Mouse (Mus musculus): ENCODE measurements around the gene Nav2. TPM values are rescaled to one million over a fixed set of nuclear protein-coding genes. Genes with fewer than 3 reads are reported as not detected.

Gene Nav2
- polyA plus RNA-seq, 1 experiment = 46.2 TPM

DNA sequence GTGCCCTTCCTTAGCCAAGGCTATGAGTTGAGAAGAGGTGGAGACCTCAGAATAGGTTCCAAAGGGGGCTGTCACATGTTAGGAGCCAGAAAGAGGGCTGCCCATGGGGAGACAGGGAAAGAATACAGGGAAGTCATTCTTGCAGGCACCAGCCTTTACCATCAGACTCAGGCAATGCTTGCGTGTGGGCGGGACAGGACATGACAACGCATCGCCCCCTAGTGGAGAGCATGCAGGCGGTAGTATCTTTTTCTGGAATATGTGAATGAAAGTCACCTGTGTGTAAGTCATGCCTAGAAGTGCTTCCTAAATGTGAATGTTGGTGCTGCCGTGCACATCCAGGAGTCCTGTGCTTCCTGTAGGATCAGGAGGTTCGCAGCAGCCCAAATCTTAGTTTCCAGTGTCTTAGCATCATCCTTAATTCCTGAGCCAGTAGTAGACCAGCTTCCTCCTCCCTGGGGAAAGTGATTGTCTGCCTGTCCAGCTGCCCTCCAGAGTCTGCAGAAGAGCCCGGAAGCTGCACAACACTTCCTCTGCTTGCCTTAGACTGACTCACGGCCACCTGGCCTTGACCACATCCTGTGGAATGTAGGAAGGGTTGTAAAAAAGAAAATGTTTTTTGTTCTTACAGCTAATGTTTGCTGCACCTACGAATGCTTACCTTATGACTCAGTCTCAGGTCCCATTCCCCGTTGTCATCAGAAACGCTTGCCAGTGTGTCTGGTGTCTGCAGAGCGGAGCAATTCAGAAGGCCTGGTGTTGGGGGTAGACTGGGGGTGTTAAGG is 692.9 kb downstream of the Nav2 start:
- H3K36me3 ChIP-seq (ENCODE audit: control insufficient read depth, insufficient read depth, low read length) = no peaks in the 10 kb centered on the region
- TF ChIP-seq POLR2A (IDR thresholded peaks at IDR 0.05; ENCODE audit: control insufficient read depth, extremely low read depth, insufficient read depth, low read length, poor library complexity) (no peak), CTCF (IDR thresholded peaks at IDR 0.05; ENCODE audit: borderline replicate concordance, control insufficient read depth, extremely low read depth, insufficient read depth, low read length, poor library complexity) (peak; percentile 77; the same call in 1 of the 2 replicates)

DNA sequence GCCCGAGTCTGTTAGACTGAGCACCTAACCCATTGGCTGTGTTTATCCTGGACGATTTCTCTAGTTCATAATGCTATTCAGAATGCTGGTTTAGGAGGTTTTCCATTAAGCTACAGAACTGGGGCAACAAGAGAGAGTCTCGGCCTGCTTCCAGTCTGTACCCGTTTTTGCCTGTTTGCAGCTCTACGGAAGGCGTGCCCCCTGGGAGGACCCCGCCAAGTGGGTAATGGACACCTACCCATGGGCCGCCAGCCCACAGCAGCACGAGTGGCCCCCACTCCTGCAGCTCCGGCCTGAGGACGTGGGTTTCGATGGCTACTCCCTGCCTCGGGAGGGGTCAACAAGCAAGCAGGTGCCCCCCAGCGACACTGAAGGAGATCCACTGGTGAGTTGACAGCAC is 695.7 kb downstream of the Nav2 start:
- no peaks in the 10 kb centered on the region for H3K36me3 ChIP-seq (ENCODE audit: control insufficient read depth, insufficient read depth, low read length)

More for the DNA sequence above, 692.9 kb downstream of the Nav2 start:
- Histone ChIP-seq H3K4me1 (replicated peaks; ENCODE audit: control insufficient read depth, insufficient read depth, low read length) (peaks cover 24% of the 10 kb centered on the region), H3K4me3 (ENCODE audit: control insufficient read depth, insufficient read depth, low read length) (no peak overlapping the region), H3K27ac (ENCODE audit: control insufficient read depth, insufficient read depth, low read length) (peak overlapping the region; percentile 94), H3K27me3 (ENCODE audit: control insufficient read depth, insufficient read depth, low read length) (no peaks in the 10 kb centered on the region)
- peak; percentile 81 for DNase-seq
- WGBS = 3% methylated on average over 13 of the region's 13 CpGs

DNA sequence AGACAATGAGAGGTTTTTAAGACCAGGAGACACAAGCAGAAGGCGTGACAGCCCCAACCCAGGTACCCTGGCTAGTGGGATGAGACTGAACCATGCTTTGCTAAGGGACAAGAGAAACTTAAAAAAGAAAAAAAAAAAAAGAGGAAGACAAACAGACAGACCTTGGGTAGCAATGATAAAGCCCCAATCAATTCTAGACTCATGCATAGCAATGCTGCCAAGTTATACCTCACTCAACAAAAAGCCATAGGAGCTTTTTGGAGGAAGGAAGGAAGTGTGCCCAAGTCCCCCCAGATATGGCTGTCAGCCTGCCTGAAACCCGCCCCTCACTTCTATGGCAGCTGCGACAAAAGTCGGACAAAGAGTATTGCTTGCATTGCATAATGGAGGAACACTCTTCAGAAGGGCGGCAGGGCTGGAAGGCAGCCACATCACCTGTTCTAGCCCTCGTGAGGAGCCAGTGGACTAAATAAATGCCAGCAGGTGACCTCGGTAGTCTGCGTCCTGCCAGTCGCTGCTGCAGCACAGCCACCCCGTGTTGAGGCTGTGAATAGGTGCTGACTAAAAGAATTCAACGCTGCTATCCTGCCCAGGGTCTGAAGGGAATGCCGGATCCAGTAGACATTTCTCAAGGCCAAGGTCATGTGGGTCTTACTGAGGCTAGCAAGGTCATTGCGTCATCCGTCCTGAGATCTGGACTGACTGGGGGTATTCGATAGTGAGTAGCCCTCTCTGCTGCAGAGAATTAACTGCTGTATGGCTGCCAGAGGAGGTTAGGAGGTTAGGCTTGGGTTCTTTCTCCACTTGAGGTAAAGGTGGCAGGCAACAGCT is 696.7 kb downstream of the Nav2 start:
- 81% methylated on average over 15 of the region's 15 CpGs for WGBS
- Histone ChIP-seq H3K4me3 (ENCODE audit: control insufficient read depth, insufficient read depth, low read length) (no peak overlapping the region), H3K27me3 (ENCODE audit: control insufficient read depth, insufficient read depth, low read length) (no peaks in the 10 kb centered on the region), H3K36me3 (ENCODE audit: control insufficient read depth, insufficient read depth, low read length) (no peaks in the 10 kb centered on the region), H3K4me1 (replicated peaks; ENCODE audit: control insufficient read depth, insufficient read depth, low read length) (peaks cover 24% of the 10 kb centered on the region), H3K27ac (ENCODE audit: control insufficient read depth, insufficient read depth, low read length) (no peak overlapping the region)
- TF ChIP-seq CTCF (IDR thresholded peaks at IDR 0.05; ENCODE audit: borderline replicate concordance, control insufficient read depth, extremely low read depth, insufficient read depth, low read length, poor library complexity) (no peak), POLR2A (IDR thresholded peaks at IDR 0.05; ENCODE audit: control insufficient read depth, extremely low read depth, insufficient read depth, low read length, poor library complexity) (no peak)
- DNase-seq = no peak

More for the DNA sequence above, 695.7 kb downstream of the Nav2 start:
- Histone ChIP-seq H3K4me1 (replicated peaks; ENCODE audit: control insufficient read depth, insufficient read depth, low read length) (peaks cover 24% of the 10 kb centered on the region), H3K27ac (ENCODE audit: control insufficient read depth, insufficient read depth, low read length) (no peak overlapping the region), H3K4me3 (ENCODE audit: control insufficient read depth, insufficient read depth, low read length) (no peak overlapping the region), H3K27me3 (ENCODE audit: control insufficient read depth, insufficient read depth, low read length) (no peaks in the 10 kb centered on the region)
- no peak for TF ChIP-seq CTCF (IDR thresholded peaks at IDR 0.05; ENCODE audit: borderline replicate concordance, control insufficient read depth, extremely low read depth, insufficient read depth, low read length, poor library complexity)
- TF ChIP-seq POLR2A (IDR thresholded peaks at IDR 0.05; ENCODE audit: control insufficient read depth, extremely low read depth, insufficient read depth, low read length, poor library complexity) = no peak
- 97% methylated on average over 14 of the region's 14 CpGs for WGBS
- no peak for DNase-seq

DNA sequence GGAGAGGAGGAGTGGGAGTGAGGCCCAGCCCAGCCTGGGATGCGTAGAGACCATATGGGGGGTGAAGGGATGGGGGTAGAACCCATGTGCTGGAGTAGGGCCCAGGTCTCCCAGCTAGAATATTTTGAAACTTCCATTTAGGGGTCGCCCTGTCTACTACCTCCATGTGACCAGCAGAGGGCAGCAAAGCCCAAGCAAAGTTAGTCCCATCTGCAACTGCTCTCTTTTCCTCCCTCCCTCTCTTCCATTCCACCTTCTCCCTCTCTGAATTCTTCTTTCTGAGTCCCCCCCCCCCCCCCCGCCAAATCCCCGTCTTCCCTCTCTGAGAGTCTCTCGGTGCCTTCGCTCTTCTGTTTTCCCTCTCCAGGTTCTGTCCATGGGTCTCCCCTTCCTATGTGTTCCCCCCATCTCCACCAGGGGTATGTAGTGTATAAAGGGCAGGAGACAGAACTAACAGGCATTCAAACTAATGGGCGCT is 707.8 kb downstream of the Nav2 start:
- no peak overlapping the region for H3K27ac ChIP-seq (ENCODE audit: control insufficient read depth, insufficient read depth, low read length)
- WGBS = 5% methylated on average over 7 of the region's 7 CpGs
- TF ChIP-seq POLR2A (IDR thresholded peaks at IDR 0.05; ENCODE audit: control insufficient read depth, extremely low read depth, insufficient read depth, low read length, poor library complexity) = no peak
- TF ChIP-seq CTCF (IDR thresholded peaks at IDR 0.05; ENCODE audit: borderline replicate concordance, control insufficient read depth, extremely low read depth, insufficient read depth, low read length, poor library complexity) = no peak
- DNase-seq = peak; percentile 60
- no peaks in the 10 kb centered on the region for H3K36me3 ChIP-seq (ENCODE audit: control insufficient read depth, insufficient read depth, low read length)
- H3K4me3 ChIP-seq (ENCODE audit: control insufficient read depth, insufficient read depth, low read length) = no peak overlapping the region
- H3K27me3 ChIP-seq (ENCODE audit: control insufficient read depth, insufficient read depth, low read length) = no peaks in the 10 kb centered on the region
- H3K4me1 ChIP-seq (replicated peaks; ENCODE audit: control insufficient read depth, insufficient read depth, low read length) = no peaks in the 10 kb centered on the region

DNA sequence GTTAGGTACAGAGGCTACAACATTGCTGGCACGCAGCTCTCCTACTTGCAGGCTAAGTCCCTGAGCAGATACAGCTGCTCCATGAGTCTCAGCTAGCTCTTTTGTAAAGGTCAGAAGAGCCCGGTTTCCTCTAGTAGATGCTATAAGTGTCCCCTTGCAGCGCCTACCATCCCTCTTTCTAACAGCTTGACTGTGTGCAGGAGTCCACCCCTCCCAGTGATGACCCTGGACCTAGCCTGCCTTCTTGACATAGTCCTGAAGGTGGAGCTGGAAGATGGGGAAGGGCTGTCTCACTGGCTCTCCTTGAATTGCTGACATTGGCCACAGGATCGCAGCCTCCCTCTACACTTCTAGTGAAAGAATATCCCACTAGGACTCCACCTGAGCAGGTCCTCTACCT is 708.6 kb downstream of the Nav2 start:
- 90% methylated on average over 4 of the region's 4 CpGs for WGBS
- Histone ChIP-seq H3K27ac (ENCODE audit: control insufficient read depth, insufficient read depth, low read length) (no peak overlapping the region), H3K4me3 (ENCODE audit: control insufficient read depth, insufficient read depth, low read length) (no peak overlapping the region), H3K4me1 (replicated peaks; ENCODE audit: control insufficient read depth, insufficient read depth, low read length) (no peaks in the 10 kb centered on the region), H3K36me3 (ENCODE audit: control insufficient read depth, insufficient read depth, low read length) (no peaks in the 10 kb centered on the region), H3K27me3 (ENCODE audit: control insufficient read depth, insufficient read depth, low read length) (no peaks in the 10 kb centered on the region)
- TF ChIP-seq CTCF (IDR thresholded peaks at IDR 0.05; ENCODE audit: borderline replicate concordance, control insufficient read depth, extremely low read depth, insufficient read depth, low read length, poor library complexity) = no peak
- no peak for TF ChIP-seq POLR2A (IDR thresholded peaks at IDR 0.05; ENCODE audit: control insufficient read depth, extremely low read depth, insufficient read depth, low read length, poor library complexity)
- DNase-seq = no peak

DNA sequence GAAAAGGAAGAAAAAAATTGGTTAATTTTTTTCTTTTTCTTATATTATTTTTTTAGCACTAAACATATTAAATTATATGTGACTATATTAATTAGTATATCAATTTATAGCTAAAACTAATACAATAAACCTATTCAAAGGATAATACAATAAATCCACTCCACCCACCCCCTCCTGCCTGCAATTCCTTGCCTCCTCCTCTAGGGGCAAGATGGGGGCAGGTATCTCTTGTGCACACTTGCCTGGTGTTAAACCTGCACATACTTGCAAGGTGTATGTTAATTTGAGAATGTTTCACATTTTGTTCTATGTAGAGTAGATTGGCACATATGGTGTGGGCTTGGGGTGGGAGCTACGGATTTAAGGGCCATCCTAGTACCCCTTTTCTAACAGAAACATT is 711.6 kb downstream of the Nav2 start:
- no peaks in the 10 kb centered on the region for H3K36me3 ChIP-seq (ENCODE audit: control insufficient read depth, insufficient read depth, low read length)
- WGBS = 86% methylated on average over 1 of the region's 1 CpGs
- DNase-seq = no peak

More for the DNA sequence above, 711.6 kb downstream of the Nav2 start:
- Histone ChIP-seq H3K27me3 (ENCODE audit: control insufficient read depth, insufficient read depth, low read length) (no peaks in the 10 kb centered on the region), H3K4me1 (replicated peaks; ENCODE audit: control insufficient read depth, insufficient read depth, low read length) (no peaks in the 10 kb centered on the region), H3K27ac (ENCODE audit: control insufficient read depth, insufficient read depth, low read length) (no peak overlapping the region), H3K4me3 (ENCODE audit: control insufficient read depth, insufficient read depth, low read length) (no peak overlapping the region)
- TF ChIP-seq POLR2A (IDR thresholded peaks at IDR 0.05; ENCODE audit: control insufficient read depth, extremely low read depth, insufficient read depth, low read length, poor library complexity) = no peak
- no peak for TF ChIP-seq CTCF (IDR thresholded peaks at IDR 0.05; ENCODE audit: borderline replicate concordance, control insufficient read depth, extremely low read depth, insufficient read depth, low read length, poor library complexity)
